Mouse (Mus musculus) forebrain, embryonic 13.5 days (tissue): ENCODE data around the gene P3h2. TPM values are rescaled to one million over a fixed set of nuclear protein-coding genes. Genes with fewer than 3 reads are reported as not detected.

Experiments
- ATAC-seq: fragments of 200-750 bp; cut with Nextera tagmentation; 2 replicates; pipeline ENCODE4 v1.8.0; 2017
- H3K27ac ChIP-seq: fragments of 300-500 bp; sonication (generic); 2 replicates; pipeline ENCODE4 v1.5.1; 2015; ENCODE audit warnings: inconsistent platforms, mild to moderate bottlenecking, moderate library complexity
- H3K27me3 ChIP-seq: fragments of 300-500 bp; sonication (generic); 2 replicates; pipeline ENCODE4 v1.6.1; 2015; ENCODE audit warnings: mild to moderate bottlenecking, inconsistent platforms
- H3K36me3 ChIP-seq: fragments of 300-500 bp; sonication (generic); 2 replicates; pipeline ENCODE4 v1.6.1; 2015; ENCODE audit warnings: mild to moderate bottlenecking, inconsistent platforms; ENCODE audit not compliant: poor library complexity, severe bottlenecking
- H3K4me1 ChIP-seq: fragments of 300-500 bp; sonication (generic); 2 replicates; pipeline ENCODE4 v1.6.1; 2015; ENCODE audit warnings: inconsistent platforms
- H3K4me2 ChIP-seq: fragments of 300-500 bp; sonication (generic); 2 replicates; pipeline ENCODE4 v1.6.1; 2015; ENCODE audit warnings: inconsistent platforms, mild to moderate bottlenecking, moderate library complexity
- H3K4me3 ChIP-seq: fragments of 300-500 bp; sonication (generic); 2 replicates; pipeline ENCODE4 v1.5.1; 2015; ENCODE audit warnings: mild to moderate bottlenecking, inconsistent platforms
- H3K9ac ChIP-seq: fragments of 300-500 bp; sonication (generic); 2 replicates; pipeline ENCODE4 v1.6.1; 2015; ENCODE audit warnings: mild to moderate bottlenecking, inconsistent platforms
- H3K9me3 ChIP-seq: fragments of 300-500 bp; sonication (generic); replicated peaks from 2 replicates; pipeline ENCODE4 v1.6.1; 2016; ENCODE audit warnings: inconsistent platforms
- WGBS: fragments of 180-500 bp; shearing (Covaris S2); methylation state at CpG from one replicate; pipeline ENCODE4 v1.1.7; 2015; 5-methylcytosine and 5-hydroxymethylcytosine counted together
- polyA plus RNA-seq: library from polyadenylated mRNA; unstranded; fragments of >200 nt; fragmentation: Nextera tagmentation; extraction: Ambion mirVana; gene quantifications from 2 replicates; pipeline ENCODE4 v1.2.1, GENCODE M21; 2015

The P3h2 gene
- polyA plus RNA-seq, 1 experiment from 2014 or later: 0.32 TPM

DNA sequence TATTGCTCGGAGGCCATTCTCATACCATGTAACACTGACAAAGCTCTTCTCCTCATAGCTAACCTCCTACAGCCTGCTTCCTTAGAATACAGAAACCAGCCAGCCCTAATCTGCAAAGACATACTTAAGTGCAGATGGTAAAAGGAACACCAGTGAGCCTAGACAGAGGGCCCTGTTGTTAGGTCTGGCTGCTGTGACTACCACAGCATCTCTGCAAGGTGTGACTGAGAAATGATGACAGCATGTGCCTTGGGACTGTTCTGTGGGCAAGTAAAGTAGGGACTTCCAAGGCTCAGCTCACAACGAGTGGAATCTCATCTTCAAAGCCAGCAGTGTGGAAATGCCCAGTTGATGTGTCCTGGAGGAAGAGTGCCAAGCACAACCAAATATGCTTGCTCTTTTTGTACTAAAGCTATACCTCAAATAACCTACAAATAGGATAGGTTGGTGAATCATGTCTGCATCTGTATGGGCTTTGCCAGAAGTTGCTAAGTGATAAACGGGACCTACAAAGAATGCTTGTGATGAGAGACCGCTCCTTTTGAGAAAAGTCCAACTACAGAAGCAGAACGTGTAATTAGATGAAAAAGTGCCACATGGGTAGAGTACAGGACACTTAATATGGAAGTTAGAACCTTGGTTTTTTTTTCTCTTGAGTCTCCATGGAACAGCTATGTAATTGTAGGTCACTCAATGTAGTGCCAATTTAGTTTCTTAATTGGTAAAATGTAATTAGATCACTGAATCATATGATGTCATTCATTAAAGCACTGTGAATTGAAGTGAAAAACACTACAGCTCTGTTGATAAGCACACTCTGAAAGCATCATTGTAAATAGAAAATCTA, 45.1 kb downstream of the P3h2 start:
- no peaks in the 10 kb centered on the region for H3K27me3 ChIP-seq
- peaks cover 7% of the 10 kb centered on the region for H3K4me1 ChIP-seq
- no peaks in the 10 kb centered on the region for H3K36me3 ChIP-seq
- no peak overlapping the region for H3K4me2 ChIP-seq
- no peaks in the 10 kb centered on the region for H3K9me3 ChIP-seq
- no peak overlapping the region for H3K27ac ChIP-seq
- ATAC-seq: peak; percentile 79; the same call in 1 of the 2 replicates
- H3K9ac ChIP-seq: no peak overlapping the region
- H3K4me3 ChIP-seq: no peak overlapping the region
- WGBS: 51% methylated on average over 5 of the region's 5 CpGs

DNA sequence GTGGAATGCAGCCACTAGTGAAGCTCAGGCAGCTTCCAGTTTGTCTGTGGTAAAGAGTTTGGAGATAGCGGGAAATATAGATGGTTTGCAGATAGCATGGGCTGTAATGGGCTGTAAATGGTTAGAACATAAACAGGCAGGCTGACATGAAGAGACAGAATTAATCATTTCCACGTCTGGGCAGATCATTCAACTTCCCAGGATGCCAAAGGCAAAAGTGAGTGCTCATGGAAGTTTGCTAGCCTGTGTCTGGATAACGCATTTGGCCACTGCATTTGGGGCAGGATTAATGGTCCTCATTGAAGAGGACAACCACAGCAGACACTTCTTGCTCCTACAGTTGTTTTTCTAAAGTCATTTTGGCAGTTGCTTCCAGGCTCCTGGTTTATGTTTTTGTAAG, 52.0 kb downstream of the P3h2 start:
- no peak overlapping the region for H3K9ac ChIP-seq
- H3K9me3 ChIP-seq: no peaks in the 10 kb centered on the region
- no peak for ATAC-seq
- WGBS: 82% methylated on average over 3 of the region's 3 CpGs
- H3K27me3 ChIP-seq: no peaks in the 10 kb centered on the region
- H3K4me3 ChIP-seq: no peak overlapping the region
- no peak overlapping the region for H3K27ac ChIP-seq
- H3K36me3 ChIP-seq: no peaks in the 10 kb centered on the region
- H3K4me1 ChIP-seq: 0 out of 2 replicates have a peak, but pooled peaks cover 8% of the 10 kb centered on the region
- H3K4me2 ChIP-seq: no peak overlapping the region

DNA sequence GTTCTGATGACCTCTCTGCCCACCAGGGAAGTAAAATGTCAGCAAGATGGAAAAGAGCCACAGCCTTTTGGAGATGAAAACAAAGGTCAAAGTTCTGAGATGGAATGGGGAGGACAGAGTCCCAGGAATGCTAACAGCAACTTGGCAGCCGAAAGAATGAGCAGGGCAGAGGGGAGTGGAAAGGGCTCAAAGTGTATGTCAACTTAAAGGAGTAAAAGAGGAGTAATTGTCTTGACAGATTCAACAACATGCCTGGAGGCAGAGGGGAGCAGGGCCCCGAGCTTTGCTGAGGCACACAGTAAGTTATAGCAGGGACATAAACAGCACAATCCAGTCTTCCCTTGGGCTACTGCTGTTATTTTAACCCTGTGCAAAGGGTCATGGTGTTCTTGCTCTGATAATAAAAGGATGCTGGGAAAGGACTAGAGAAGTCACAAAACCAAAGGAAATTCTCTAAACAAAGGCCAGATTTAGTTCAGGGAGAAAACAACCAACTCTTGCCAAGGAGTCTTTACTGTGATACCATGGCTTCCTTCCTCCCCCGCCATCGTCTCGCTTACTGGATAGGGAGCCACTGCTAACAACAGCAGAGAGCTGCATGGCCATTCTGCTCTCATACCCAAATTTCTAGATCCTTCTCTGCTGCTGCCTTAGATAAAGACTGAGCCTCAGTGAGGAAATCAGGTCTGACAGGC, 56.0 kb downstream of the P3h2 start:
- no peak overlapping the region for H3K4me3 ChIP-seq
- 68% methylated on average over 5 of the region's 5 CpGs for WGBS

DNA sequence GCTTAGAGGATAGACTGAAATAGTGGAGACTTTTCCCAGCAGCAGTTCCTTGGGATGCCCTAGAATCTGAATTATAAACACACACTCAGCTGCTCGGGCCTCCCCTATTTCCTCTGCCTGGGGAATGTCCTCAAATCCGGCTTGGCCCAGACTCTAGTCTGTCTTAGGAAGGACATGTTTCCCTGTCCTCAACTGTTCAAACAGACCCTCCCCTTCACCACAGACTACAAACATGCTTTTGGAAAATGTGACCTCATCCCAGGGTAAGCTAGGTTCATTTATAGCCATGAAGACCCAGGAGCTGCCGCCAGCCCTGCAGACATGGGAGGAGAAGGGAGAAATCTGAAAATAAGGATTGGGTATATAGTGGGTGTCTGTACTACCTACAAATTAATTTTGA, 57.7 kb downstream of the P3h2 start:
- Histone ChIP-seq H3K27ac (no peak overlapping the region), H3K36me3 (no peaks in the 10 kb centered on the region), H3K9ac (no peak overlapping the region), H3K9me3 (no peaks in the 10 kb centered on the region), H3K4me1 (0 out of 2 replicates have a peak, but pooled peaks cover 8% of the 10 kb centered on the region), H3K27me3 (no peaks in the 10 kb centered on the region), H3K4me3 (no peak overlapping the region), H3K4me2 (no peak overlapping the region)
- WGBS: 94% methylated on average over 3 of the region's 3 CpGs
- ATAC-seq: no peak

More for the DNA sequence above, 56.0 kb downstream of the P3h2 start:
- H3K27me3 ChIP-seq: no peaks in the 10 kb centered on the region
- H3K4me1 ChIP-seq: 0 out of 2 replicates have a peak, but pooled peaks cover 8% of the 10 kb centered on the region
- no peak overlapping the region for H3K9ac ChIP-seq
- H3K36me3 ChIP-seq: no peaks in the 10 kb centered on the region
- H3K9me3 ChIP-seq: no peaks in the 10 kb centered on the region
- ATAC-seq: no peak
- no peak overlapping the region for H3K4me2 ChIP-seq
- H3K27ac ChIP-seq: no peak overlapping the region

DNA sequence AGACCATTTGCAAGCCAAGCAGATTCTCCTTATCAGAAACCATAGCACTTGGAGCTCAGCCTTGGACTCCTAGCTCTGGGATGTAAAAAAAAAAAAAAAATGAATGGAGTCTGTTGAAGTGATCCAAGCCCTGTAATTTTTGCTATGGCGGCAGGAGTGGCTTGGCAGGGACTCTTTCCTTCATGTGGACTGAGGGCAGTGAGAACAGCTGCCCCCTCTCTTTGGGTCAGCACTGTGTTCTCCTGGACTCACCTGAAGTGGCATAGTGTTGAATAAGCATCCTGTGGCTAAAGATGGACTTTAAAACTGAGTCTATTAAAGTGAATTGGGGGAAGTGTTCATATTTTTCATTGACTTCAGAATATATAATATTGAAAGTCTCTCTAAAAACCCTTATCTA, 58.2 kb downstream of the P3h2 start:
- Histone ChIP-seq H3K27me3 (no peaks in the 10 kb centered on the region), H3K4me2 (no peak overlapping the region), H3K36me3 (no peaks in the 10 kb centered on the region), H3K4me3 (no peak overlapping the region), H3K9ac (no peak overlapping the region), H3K4me1 (0 out of 2 replicates have a peak, but pooled peaks cover 8% of the 10 kb centered on the region), H3K9me3 (no peaks in the 10 kb centered on the region), H3K27ac (no peak overlapping the region)
- ATAC-seq: no peak
- 100% methylated on average over 1 of the region's 1 CpGs for WGBS

DNA sequence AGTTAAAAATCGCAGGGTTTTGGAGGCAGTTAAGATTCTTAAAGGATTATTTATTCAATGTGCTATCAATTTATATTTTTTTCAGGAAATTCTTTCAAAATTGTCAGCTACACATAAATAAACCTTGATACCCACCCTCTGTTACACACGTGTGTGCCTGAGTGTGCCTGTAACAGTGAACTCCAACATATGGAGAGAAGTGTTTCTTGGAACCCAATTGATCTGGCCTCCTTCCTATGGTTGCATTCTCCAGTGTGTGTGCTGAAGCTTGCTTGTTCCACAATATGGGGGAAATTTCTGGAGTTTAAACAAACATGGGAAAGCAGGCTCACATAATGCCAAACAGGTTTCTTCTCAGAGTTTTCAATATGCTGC, 63.7 kb downstream of the P3h2 start:
- Histone ChIP-seq H3K4me3 (no peak overlapping the region), H3K4me2 (no peak overlapping the region), H3K9me3 (no peaks in the 10 kb centered on the region), H3K4me1 (no peaks in the 10 kb centered on the region), H3K36me3 (no peaks in the 10 kb centered on the region), H3K27me3 (no peaks in the 10 kb centered on the region), H3K9ac (no peak overlapping the region), H3K27ac (no peak overlapping the region)
- 75% methylated on average over 2 of the region's 2 CpGs for WGBS
- ATAC-seq: no peak

DNA sequence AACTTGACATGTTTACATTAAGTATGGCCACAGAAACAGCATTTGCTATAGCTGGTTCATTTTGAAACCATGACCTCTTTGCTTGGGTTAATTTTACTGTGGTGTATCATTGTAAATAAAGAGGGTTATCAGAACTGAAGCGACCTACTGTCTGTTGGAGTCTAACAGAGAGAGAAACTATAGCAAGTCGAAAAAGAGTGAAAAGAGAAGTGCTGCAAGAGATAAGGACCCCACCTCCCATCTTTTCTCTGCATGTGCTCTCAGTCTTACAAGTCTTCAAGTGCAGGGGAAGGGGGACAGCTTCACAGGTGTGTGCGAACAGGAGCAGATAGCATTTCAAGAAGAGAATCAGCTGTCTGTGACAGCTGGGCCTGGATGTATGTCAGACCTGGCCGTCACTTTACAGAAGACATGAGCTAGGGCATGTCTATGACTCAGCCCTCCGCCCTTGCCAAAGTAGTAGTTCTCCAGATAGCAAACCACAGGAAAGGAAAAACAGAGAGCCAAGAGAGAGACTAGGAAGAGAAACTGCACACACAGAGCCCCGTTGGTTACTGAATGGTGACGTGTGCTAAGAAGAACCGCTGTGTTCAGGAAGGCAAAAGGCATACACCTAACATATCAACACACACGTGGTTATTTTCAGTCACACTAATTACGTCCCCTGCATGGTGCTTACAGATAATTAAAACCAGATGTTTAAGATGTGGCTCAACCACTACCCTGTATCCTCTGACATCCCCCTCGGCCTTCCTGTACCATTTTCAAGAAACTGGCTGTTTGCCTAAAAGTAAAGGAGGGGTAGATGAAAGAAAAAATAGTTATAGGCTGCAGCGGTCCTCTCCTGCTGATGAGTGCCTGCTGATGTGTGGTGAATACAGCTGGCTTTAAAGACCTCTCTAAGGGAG, 64.3 kb downstream of the P3h2 start:
- no peak overlapping the region for H3K4me3 ChIP-seq
- no peak for ATAC-seq
- no peak overlapping the region for H3K27ac ChIP-seq
- H3K4me1 ChIP-seq: no peaks in the 10 kb centered on the region
- H3K27me3 ChIP-seq: no peaks in the 10 kb centered on the region
- no peak overlapping the region for H3K9ac ChIP-seq
- no peaks in the 10 kb centered on the region for H3K9me3 ChIP-seq
- 78% methylated on average over 12 of the region's 12 CpGs for WGBS
- H3K36me3 ChIP-seq: no peaks in the 10 kb centered on the region
- H3K4me2 ChIP-seq: no peak overlapping the region

DNA sequence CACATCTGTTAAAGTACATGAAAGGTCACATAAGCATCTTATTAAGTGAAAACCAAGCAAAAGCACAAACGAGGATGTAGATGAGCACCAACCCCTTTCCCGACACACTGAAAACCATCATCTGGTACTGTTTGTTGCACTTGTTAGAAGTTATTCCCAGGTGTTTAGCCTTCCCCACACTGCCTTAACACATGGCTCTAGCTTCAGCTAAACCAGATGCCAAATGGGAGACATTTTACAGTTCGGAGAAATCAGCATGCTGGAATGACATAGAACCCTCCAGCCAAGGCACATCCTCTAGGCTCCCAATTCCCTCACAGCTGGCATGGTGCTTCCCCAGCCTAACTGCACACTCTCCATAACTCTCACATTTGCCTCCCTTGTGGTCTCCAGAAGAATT, 66.3 kb downstream of the P3h2 start:
- no peak overlapping the region for H3K9ac ChIP-seq
- no peak for ATAC-seq
- no peak overlapping the region for H3K27ac ChIP-seq
- no peaks in the 10 kb centered on the region for H3K36me3 ChIP-seq
- peaks cover 7% of the 10 kb centered on the region; the same call in 1 of the 2 replicates for H3K4me1 ChIP-seq
- no peaks in the 10 kb centered on the region for H3K9me3 ChIP-seq
- H3K27me3 ChIP-seq: no peaks in the 10 kb centered on the region
- H3K4me3 ChIP-seq: no peak overlapping the region
- H3K4me2 ChIP-seq: no peak overlapping the region
- WGBS: 81% methylated on average over 3 of the region's 3 CpGs

DNA sequence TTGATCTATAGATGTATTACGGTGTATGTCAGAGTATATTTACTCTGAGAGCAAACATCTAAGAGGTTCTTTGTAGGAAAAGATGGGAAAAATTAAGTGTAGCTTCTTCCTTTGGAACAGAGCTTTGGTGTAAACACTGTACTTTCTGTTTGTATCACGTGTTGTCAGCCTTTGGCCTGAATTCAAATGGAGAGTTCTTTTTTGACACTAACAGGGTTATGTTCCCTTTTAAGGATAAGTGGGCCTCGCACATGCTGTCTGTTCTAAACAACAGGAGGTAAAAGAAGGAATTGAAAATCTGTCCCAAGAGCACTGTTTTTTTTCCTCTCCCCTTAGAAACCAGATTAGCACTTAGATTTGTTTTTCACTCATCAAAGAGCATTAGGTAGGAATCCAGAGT, 70.1 kb downstream of the P3h2 start:
- no peaks in the 10 kb centered on the region for H3K27me3 ChIP-seq
- no peak for ATAC-seq

DNA sequence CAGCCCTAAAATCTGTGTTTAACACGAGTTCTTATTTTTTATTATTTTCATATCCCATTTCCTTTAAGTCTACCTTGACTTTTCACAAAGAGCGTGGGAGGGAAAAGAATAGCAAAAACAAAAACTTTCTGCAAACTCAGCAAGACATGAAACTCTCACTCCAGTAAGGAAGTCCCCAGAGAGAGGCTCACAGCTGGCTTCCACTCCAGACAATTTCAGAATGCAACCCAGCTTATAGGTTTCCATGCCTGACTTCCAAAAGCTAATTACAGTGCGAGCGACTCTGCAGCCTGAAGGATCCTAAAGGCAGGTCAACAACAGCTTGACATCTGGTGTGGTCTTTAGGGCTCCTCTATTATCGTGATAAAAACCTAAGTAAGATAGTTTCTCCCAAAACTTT, 70.5 kb downstream of the P3h2 start:
- Histone ChIP-seq H3K9ac (no peak overlapping the region), H3K4me3 (no peak overlapping the region), H3K4me1 (peaks cover 7% of the 10 kb centered on the region; the same call in 1 of the 2 replicates), H3K36me3 (no peaks in the 10 kb centered on the region), H3K27me3 (no peaks in the 10 kb centered on the region), H3K4me2 (no peak overlapping the region), H3K27ac (no peak overlapping the region), H3K9me3 (no peaks in the 10 kb centered on the region)
- no peak for ATAC-seq
- 70% methylated on average over 5 of the region's 5 CpGs for WGBS

More for the DNA sequence above, 70.1 kb downstream of the P3h2 start:
- no peaks in the 10 kb centered on the region for H3K36me3 ChIP-seq
- no peak overlapping the region for H3K27ac ChIP-seq
- H3K4me1 ChIP-seq: peaks cover 7% of the 10 kb centered on the region; the same call in 1 of the 2 replicates
- H3K4me2 ChIP-seq: no peak overlapping the region
- no peaks in the 10 kb centered on the region for H3K9me3 ChIP-seq
- no peak overlapping the region for H3K9ac ChIP-seq
- no peak overlapping the region for H3K4me3 ChIP-seq
- 47% methylated on average over 3 of the region's 3 CpGs for WGBS

DNA sequence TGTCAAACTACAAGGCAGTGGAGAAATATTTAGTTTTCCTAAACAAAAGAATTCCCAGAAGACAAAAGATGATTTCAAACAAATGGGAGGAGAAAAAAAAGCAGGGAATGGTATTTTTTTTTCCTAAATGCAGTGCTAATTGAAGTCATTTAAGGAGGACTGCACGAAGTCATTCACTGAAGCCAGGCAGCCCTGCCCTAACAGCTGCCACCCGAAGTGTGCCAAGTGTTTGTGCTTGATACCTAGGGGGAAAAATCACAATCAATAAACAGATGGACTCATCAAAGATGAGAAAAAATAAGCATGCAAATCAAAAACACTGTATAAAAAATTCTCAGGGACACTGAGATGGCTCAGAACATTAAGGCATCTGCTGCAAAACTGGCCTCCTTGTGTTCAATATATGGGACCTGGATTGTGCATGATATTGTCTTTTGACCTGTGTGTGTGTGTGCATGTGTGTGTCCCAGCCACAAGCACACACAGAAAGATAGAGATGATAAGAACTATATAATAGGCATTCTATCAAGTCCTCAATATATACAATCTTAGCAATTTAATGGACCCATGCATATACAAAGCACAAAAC, 76.1 kb downstream of the P3h2 start:
- no peaks in the 10 kb centered on the region for H3K9me3 ChIP-seq
- no peak overlapping the region for H3K9ac ChIP-seq
- no peak overlapping the region for H3K4me2 ChIP-seq
- 38% methylated on average over 2 of the region's 2 CpGs for WGBS
- no peaks in the 10 kb centered on the region for H3K27me3 ChIP-seq
- no peak overlapping the region for H3K27ac ChIP-seq
- ATAC-seq: peak; percentile 62; the same call in 1 of the 2 replicates
- H3K4me3 ChIP-seq: no peak overlapping the region
- no peaks in the 10 kb centered on the region for H3K36me3 ChIP-seq
- H3K4me1 ChIP-seq: peaks cover 4% of the 10 kb centered on the region; the same call in 1 of the 2 replicates
